Mouse (Mus musculus) kidney, adult 2 months (tissue): ENCODE measurements around the gene Dstn. TPM values are rescaled to one million over a fixed set of nuclear protein-coding genes. Genes with fewer than 3 reads are reported as not detected.

ENCODE experiments used
- DNase-seq: peaks from one replicate; pipeline ENCODE4 v3.0.0; 2021
- H3K27ac ChIP-seq: fragments of 200-500 bp; 2 replicates; pipeline ENCODE4 v1.5.1; 2012; ENCODE audit warnings: low read depth, low read length, control low read depth, inconsistent platforms; ENCODE audit not compliant: insufficient read depth
- H3K27me3 ChIP-seq: fragments of 200-500 bp; replicated peaks from 2 replicates; pipeline ENCODE4 v1.6.1; 2012; ENCODE audit warnings: mild to moderate bottlenecking, moderate library complexity, low read length, inconsistent platforms; ENCODE audit not compliant: control insufficient read depth, insufficient read depth
- H3K36me3 ChIP-seq: fragments of 200-500 bp; 2 replicates; pipeline ENCODE4 v1.6.1; 2012; ENCODE audit warnings: mild to moderate bottlenecking, moderate library complexity, low read length, inconsistent platforms; ENCODE audit not compliant: control insufficient read depth, insufficient read depth
- H3K4me1 ChIP-seq: fragments of 200-500 bp; 2 replicates; pipeline ENCODE4 v1.6.1; 2011; ENCODE audit warnings: low read length; ENCODE audit not compliant: control insufficient read depth, insufficient read depth
- H3K4me3 ChIP-seq: fragments of 200-500 bp; 2 replicates; pipeline ENCODE4 v1.5.1; 2011; ENCODE audit warnings: mild to moderate bottlenecking, low read depth, low read length, control low read depth; ENCODE audit not compliant: insufficient read depth
- CTCF ChIP-seq: fragments of 200-500 bp; conservative IDR thresholded peaks from 2 replicates; pipeline ENCODE4 v1.5.1; 2011; ENCODE audit warnings: low read depth, mild to moderate bottlenecking, control low read depth, low read length, moderate library complexity, mixed read lengths; ENCODE audit not compliant: insufficient read depth, insufficient read length
- POLR2A ChIP-seq: fragments of 200-500 bp; IDR thresholded peaks from one replicate; pipeline ENCODE4 v1.6.1; 2011; ENCODE audit warnings: low read depth, low read length, control low read depth
- WGBS: fragments of 180-500 bp; shearing (Covaris S2); methylation state at CpG from one replicate; pipeline ENCODE4 v1.1.7; 2018; 5-methylcytosine and 5-hydroxymethylcytosine counted together
- polyA plus RNA-seq: library from polyadenylated mRNA; depleted of rRNA; stranded (reverse); fragments of >200 nt; gene quantifications from 2 replicates; pipeline ENCODE4 v1.2.3, GENCODE M21; 2012

The Dstn gene
- polyA plus RNA-seq, 1 experiment, result 73.0 TPM

DNA sequence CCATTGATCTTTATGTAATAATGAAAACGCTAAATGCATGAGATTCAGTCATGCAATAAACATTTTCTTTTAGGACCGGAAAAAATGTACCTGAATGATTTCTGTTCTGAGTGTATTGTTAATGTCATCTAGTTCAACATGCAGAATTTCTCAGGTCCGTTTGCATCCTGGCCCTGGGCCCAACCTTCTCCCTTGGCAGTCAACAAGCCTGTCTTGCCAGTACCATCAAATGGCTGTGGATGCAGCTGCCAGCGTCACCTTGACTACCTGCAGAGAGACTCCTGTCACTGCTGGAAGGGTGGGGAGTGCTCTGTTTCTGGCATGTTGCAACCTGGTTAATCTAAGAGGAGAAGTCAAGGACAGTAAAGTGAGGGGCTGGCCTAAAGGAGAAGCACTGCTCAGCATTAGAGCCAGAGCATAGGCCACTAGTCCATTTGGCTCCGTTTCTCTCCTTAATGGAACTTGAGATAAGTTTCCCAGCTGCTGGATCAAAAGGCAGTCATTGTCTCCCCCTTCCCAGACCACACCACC lies 14.2 kb upstream of the Dstn start:
- no peaks in the 10 kb centered on the region for H3K27me3 ChIP-seq
- H3K36me3 ChIP-seq, result no peaks in the 10 kb centered on the region
- no peak overlapping the region for H3K4me3 ChIP-seq
- no peak for DNase-seq
- H3K4me1 ChIP-seq, result peaks cover 7% of the 10 kb centered on the region
- 68% methylated on average over 5 of the region's 5 CpGs for WGBS
- no peak for TF ChIP-seq POLR2A
- no peak for TF ChIP-seq CTCF
- no peak overlapping the region for H3K27ac ChIP-seq

DNA sequence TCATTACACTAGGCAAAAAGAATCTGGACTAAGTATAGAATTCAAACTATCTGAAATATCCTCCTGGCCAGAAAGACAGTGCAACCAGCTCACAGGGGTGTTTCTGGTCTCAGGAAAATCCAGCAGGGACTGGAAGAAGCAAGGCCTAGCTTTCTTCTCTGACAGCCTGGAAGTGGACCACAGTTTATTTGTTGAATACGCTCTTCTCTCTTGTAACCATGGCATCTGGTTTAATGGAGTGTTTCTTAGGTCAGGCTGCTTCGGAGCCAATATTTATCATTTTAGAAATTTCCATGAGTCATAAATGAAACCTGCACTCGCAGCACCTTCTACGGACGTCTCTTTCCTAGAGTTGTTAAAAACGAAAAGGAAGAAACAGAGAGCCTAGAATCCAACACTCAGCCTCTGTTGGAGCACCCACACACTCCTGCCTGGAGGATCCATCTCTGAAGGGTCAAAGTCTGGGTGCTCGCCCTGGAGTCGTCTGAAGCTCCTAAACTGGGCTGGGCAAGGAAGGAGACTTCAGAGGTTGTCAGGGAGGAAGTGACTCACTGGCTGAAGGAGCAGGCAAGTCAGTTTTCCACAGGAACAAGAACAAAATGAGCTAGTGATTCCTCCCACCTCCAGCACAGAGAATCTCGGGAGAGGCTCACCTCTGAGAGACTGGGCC lies 11.6 kb upstream of the Dstn start:
- Histone ChIP-seq H3K36me3 (no peaks in the 10 kb centered on the region), H3K4me1 (peaks cover 7% of the 10 kb centered on the region), H3K27ac (peak overlapping the region; percentile 19), H3K27me3 (no peaks in the 10 kb centered on the region), H3K4me3 (no peak overlapping the region)
- TF ChIP-seq POLR2A (no peak), CTCF (no peak)
- peak; percentile 61 for DNase-seq
- WGBS, result 40% methylated on average over 9 of the region's 9 CpGs

DNA sequence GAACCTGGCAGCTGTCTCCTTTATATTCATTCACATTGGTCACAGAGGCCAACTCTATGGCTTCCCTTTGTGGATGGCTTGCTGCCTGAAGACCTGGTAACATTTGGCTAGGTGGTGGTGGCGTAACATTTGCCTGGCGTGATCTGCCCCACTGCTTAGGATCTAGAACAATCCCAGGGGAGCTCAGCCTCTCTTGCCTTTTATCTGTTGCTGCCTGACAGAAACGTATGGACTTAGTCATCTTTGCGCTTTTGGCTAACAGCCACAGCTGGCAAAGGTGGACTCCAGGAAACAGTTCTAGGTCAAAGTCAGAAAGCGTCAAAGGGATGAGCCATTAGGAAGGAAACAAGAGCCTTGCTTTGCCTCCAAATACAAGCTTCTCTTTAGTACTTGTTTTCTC lies 10.2 kb upstream of the Dstn start:
- TF ChIP-seq POLR2A (no peak), CTCF (no peak)
- Histone ChIP-seq H3K36me3 (no peaks in the 10 kb centered on the region), H3K4me1 (peaks cover 7% of the 10 kb centered on the region), H3K27ac (no peak overlapping the region), H3K4me3 (no peak overlapping the region), H3K27me3 (no peaks in the 10 kb centered on the region)
- DNase-seq, result peak; percentile 65
- WGBS, result 59% methylated on average over 5 of the region's 5 CpGs

DNA sequence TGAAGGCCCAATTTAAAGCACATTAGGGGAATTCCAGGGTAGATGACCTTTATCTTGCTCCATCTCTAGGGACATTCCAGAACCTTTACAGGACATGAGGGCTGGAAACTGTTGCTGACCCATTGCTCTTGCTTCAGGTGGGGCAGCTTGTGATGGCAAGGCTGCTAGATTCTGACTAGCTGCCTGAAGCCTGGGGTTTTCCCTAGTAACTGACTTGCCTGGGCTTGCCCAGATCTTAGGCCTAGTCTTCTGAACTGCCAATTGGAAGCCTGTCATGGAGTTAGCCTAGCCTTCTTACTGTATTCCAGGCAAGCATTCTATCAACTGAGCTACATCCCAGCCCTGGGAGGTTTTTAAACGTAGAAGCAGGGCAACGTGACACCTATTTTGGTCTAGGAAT lies 5.9 kb upstream of the Dstn start:
- Histone ChIP-seq H3K4me3 (no peak overlapping the region), H3K4me1 (no peaks in the 10 kb centered on the region; the same call in 1 of the 2 replicates), H3K36me3 (no peaks in the 10 kb centered on the region), H3K27me3 (no peaks in the 10 kb centered on the region), H3K27ac (no peak overlapping the region)
- TF ChIP-seq POLR2A (no peak), CTCF (no peak)
- 82% methylated on average over 2 of the region's 2 CpGs for WGBS
- DNase-seq, result no peak

DNA sequence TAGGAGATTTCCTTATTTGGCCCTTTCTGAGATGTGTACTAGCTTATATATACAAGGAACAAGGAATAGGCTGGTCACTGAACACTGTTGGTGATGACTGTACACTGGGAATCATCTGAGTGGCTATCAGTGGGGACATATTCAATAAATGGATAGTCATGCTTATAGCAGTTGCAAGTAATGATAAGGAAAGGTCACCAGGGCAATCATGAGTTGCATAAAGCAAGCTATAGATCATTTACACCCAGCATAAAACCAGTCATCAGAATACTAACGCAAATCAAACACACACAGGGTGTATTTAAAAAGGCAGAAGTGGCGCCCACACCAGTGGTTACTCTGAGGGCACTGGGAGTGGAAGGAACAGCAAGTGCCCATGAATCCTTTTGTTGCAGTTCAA lies 2.9 kb upstream of the Dstn start:
- no peak overlapping the region for H3K27ac ChIP-seq
- WGBS, result 93% methylated on average over 2 of the region's 2 CpGs
- no peaks in the 10 kb centered on the region for H3K36me3 ChIP-seq
- no peak for TF ChIP-seq CTCF
- no peak for TF ChIP-seq POLR2A
- no peaks in the 10 kb centered on the region for H3K27me3 ChIP-seq
- DNase-seq, result no peak
- 0 out of 2 replicates have a peak, but pooled peaks cover 1% of the 10 kb centered on the region for H3K4me1 ChIP-seq
- H3K4me3 ChIP-seq, result no peak overlapping the region

DNA sequence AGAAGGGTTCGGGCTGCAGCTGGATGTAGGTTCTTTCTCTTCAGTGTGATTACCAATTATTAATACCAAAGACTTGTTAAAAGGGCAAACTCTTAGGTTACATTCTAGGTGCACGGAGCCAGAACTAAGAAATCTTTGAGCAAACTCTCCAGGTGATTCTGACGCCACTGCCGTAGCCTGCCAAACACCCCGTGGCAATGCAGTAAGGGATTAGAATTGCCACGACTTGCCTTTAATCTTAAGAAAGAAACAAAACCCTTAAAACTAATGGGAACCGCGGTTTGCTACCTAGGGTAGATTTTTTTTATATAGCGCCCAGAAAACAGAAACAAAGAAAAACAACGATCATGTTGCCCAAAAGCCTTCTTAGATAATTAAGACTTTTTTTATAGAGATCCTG lies 899 bp upstream of the Dstn start:
- H3K4me3 ChIP-seq, result peak overlapping the region; percentile 89
- peak overlapping the region; percentile 99 for H3K27ac ChIP-seq
- WGBS, result 7% methylated on average over 10 of the region's 10 CpGs
- no peaks in the 10 kb centered on the region for H3K36me3 ChIP-seq
- H3K27me3 ChIP-seq, result no peaks in the 10 kb centered on the region
- DNase-seq, result peak; percentile 36
- TF ChIP-seq POLR2A, result no peak
- TF ChIP-seq CTCF, result no peak
- peaks cover 14% of the 10 kb centered on the region; the same call in 1 of the 2 replicates for H3K4me1 ChIP-seq

DNA sequence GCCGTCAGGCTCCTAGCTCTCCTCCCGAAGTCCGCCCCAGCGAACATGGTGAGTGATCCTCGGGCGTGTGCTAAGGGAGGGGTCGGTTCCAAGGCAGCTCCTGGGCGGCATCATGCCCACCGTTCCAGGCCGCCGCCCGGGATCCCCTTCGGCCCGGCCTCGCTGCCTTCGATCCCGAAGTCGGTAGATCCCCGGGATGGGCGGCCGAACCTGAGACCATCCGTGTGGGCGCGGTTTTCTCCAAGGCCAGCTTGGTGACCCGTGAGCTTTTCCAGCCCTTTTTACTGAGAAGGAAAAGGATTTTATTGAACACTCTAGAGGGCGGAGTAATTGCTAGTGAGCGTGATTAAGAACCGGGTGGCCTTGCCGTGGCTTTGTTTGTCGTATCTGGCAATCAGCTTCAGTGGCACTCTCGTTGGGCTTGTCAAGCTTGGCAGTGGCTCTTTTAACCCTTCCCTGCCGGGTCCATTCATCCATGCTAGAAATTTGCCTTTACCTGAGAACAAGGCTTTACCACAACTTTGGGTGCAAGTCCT lies 548 bp downstream of the Dstn start:
- TF ChIP-seq CTCF, result no peak
- TF ChIP-seq POLR2A, result no peak
- Histone ChIP-seq H3K27ac (peak overlapping the region; percentile 92), H3K27me3 (no peaks in the 10 kb centered on the region), H3K36me3 (no peaks in the 10 kb centered on the region), H3K4me3 (peak overlapping the region; percentile 89), H3K4me1 (peaks cover 14% of the 10 kb centered on the region; the same call in 1 of the 2 replicates)
- under 1% methylated on average over 32 of the region's 32 CpGs for WGBS
- DNase-seq, result no peak
